Mouse (Mus musculus) adrenal gland, postnatal 25 days (tissue): ENCODE results near the gene Tepsin. TPM values are rescaled to one million over a fixed set of nuclear protein-coding genes. Genes with fewer than 3 reads are reported as not detected.

Experiments used
- DNase-seq: peaks from one replicate; pipeline ENCODE4 v3.0.0; 2021; ENCODE audit warnings: mixed read lengths
- long read RNA-seq: library from polyadenylated mRNA; stranded (forward); transcript quantifications from one replicate; pipeline ENCODE4 v2.0.0, GENCODE M21; 2021
- total RNA-seq: library from RNA; stranded (reverse); gene quantifications from 2 replicates; pipeline ENCODE4 v1.2.3, GENCODE M21; 2021

The Tepsin gene
- total RNA-seq = 17.1 and 18.1 TPM in 2 replicates
- long read RNA-seq, partial matches to known transcripts = 1 of 12 reads
- long read RNA-seq, other reads (novel, unspliced or antisense) = 8 of 12 reads

DNA sequence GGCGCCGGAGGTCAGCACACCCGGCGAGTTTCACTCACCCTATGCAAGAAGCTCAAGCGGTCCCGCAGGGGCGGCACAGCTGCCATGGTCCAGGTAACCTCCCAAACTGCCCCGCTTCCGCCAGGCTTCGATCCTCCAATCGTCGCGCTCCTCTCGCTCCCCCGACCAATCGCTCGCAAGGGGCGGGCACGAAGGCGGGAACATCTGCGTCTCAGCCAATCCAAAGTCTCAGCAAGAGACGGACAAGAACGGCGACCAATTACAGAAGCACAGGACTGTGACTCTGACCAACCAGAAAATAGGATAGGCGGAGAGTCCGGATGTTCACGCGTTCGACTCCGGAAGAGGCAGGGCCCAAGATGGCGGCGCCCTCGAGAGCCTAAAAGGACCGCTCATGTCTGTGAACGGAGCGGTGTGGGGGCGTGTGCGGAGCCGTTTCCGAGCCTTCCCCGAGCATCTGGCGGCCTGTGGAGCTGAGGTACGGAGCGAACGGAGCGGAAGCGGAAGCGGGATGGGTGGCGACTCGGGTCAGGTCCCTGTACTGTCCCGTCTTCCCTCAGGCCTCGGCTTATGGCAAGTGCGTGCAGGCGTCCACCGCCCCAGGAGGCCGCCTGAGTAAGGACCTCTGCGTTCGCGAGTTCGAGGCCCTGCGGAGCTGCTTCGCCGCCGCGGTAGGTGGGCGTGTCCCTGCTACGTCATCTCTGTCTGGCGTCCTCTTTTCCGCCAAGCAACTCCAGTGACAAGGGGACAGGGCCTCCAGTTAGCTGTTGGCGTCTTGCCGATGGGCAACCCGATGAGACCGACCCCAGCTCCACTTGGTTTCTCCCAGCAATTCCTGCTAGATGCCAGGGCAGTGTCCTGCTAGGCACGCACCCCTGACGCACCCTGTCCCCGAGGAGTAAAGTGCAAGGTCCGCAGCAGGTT lies at the start of gene Tepsin, which contains the start of gene Ndufaf8:
Tepsin (minus strand) TSS at position 144 of the 924 bp plus-strand sequence.
Ndufaf8 (plus strand) TSS at position 341 of the 924 bp plus-strand sequence.
- DNase-seq = peak; percentile 94

DNA sequence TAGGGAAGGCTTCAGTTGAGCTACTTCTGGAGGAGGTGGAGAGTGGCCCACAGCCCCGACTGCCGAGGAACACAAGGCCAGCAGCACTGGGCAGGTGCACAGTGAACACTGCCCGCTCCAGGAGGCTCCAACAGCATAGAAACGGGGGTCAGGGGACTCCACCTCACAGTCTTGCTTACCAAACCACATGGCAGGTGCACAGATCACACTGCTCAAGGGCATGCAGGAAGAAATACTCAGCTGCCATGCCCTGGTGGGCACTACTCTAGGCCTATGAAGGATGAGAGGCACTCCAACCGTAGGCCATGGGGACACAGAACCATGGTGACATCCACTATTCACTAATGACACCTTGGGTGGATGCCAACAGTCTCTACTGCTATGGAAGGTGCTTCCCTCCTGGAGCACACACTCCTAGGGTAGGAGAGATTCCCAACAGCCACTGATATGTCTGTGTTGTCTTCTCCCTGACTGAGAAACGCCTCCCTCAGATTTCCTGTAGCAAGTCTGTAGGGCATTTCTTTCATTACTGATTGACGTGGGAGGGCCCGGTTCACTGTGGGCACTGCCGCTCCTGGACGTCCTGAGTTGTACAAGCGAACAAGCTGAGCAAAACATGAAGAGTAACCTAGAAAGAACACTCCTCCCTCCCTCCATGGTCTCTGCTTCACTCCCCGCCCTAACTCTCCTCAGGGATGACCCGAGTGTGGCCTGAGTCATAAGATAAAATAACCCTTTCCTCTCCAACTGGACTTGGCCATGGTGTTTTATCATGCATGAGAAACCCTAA lies 45.4 kb upstream of the Tepsin start:
- DNase-seq = no peak

DNA sequence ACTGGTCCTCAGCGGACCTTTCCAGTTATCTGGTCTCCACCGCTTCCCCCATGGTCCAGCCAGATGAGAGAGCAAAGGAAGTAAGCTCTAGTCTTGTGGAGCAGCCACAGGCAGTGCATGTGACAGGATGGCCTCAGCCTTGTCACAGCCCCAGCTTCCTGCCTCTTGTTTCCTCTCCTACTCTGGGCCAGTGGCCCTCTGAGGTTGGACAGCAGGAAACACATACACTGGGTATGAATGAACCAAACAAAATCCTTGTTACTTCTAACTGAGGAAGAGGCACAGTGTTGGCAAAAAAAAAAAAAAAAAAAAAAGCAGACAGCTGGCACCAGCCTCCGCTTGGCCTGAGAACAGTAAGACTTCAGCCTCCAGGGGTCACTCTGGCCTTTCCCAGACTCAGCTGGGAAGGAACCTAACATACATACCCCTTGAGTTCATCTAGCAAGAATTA lies 44.1 kb upstream of the Tepsin start:
- DNase-seq = peak; percentile 38

DNA sequence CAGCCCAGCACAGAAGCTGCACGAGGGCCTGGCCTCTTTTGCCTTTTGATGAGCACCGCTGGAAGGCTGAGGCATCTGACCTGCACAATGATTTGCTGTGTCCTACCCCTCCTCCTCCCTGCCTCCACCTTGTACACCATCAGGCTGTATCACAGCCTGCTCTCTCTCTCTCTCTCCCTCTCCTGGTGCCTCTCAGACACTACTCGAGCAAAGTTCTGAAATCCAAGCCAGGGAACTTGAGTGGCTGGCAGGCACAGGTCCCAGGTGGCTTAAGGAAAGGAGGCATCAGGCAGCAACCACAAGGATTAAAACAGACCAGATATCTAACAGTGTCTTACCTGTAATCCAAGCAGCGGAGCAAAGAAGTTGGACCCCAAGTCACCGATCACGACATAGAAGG lies 41.7 kb upstream of the Tepsin start:
- no peak for DNase-seq

DNA sequence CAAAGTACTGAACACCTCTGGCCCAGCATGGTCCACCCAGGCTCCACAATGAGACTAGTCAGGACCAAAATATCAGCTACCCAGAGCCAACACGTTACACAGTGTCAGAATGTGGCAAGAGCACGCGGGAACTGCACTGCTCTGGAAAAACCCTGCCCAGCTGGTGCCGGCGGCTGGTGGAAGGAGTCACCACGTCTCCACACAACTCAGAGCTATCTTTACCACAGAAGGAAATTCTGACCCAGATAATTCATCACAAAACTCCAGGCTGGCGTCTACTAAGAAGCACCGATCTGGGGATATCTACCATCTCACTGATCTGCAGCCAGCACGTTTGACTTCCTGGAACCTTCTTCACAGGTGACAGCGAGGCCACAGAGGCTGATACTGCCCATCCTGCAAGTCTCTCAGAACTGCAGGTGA lies 40.8 kb upstream of the Tepsin start:
- no peak for DNase-seq

DNA sequence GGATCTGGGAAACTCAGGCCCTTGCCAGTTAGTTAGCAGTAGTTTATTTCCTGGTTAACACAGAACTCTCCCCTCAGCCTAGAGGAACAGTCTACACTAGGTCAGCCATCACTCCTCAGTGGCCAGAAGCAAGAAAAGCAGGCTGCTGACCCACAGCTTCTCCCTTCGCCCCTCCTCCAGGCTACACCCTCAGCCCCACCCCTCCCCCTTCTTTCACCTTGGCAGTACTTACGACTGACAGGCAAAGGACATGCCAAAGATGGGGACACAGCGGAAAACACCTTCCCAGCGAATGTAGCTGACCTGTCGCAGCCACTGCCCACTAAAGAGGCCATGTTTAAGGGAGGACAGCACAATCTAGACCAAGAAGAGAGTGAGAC lies 39.1 kb upstream of the Tepsin start:
- no peak for DNase-seq

DNA sequence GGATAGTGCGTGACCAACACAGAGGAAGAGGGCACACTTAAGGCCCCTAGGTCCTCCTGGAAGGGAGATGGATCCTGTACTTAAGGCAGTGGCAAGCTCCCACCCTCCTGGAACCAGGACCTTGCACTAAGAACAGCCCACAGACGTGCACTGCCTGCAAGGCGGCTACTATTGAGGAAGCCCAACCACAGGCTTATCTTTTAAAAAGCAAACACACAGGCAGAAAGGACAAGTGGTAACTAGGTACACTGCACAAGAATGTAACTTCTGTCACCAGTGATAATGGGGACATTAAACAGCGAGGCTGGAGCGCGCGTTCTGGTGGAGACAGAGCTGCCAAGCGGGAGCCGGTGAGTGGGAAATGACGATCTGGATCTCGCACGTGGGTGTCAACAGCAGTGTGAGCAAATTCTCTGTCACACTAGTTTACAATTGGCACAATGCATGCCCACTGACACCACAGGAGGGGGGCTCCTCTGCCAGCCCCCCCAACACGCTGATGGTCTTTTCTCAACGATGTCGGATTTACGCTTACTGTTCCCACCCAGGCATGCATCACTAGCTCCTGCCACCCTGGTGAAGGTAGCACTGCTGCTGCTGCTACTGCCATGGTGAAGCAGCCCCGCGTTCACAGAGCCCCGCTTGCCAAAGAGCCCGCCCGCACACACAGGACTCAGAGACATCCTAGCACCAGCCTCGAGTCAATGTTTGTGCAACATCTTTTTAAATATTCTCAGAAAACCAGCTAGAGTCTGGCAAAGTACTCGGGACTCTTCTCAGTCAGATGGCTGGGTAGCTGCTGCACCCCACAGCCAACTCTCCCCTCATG lies 38.5 kb upstream of the Tepsin start:
- no peak for DNase-seq

DNA sequence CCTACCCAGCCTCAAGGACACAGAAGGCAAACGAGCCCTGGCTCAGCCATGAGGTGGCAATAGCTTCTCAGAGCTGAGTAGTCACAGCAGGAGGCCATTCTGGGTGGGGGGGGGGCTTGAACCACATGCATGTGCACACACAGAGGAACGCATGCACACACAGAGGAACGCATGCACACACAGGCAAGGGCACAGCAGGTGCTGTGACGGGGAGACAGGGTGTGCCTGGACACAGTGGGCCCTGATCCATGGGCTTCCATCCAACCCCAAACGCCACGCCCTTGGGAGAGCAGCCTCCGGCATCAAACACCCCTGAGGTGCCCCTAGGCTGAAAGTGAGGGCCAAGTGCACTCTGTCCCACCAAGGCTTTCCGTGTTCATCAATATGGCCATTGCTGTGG lies 37.7 kb upstream of the Tepsin start:
- DNase-seq = no peak

DNA sequence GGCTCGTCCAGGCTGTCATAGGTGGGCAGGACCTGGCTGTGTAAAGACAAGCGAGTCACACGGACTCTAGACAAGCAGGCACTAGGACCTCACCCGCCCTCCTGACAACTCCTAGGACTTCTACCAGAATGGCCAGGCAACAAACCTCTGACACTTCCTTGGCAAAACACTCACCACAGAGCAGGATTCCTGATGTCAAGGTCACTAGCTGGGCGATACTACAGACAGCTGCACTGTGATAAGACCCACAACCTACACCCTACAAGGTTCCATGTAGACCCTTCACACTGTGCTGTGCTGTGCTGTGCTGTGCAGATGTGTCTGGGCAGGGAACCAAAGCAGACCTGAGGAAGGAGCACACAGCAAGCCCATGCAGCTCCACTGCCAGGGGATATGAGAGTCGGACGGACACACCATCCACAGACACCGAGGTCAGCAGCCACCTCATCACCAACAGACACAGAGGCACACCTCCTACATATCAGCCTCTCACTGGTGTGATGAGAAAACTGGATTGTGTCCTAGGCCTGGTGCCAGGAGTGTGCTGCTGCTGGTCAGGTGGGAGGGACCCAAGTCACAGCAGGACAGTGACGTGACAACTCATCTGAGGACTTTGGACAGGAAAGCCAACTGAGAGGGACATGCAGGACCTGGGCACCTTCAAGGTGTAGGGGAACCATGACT lies 36.5 kb upstream of the Tepsin start:
- no peak for DNase-seq

DNA sequence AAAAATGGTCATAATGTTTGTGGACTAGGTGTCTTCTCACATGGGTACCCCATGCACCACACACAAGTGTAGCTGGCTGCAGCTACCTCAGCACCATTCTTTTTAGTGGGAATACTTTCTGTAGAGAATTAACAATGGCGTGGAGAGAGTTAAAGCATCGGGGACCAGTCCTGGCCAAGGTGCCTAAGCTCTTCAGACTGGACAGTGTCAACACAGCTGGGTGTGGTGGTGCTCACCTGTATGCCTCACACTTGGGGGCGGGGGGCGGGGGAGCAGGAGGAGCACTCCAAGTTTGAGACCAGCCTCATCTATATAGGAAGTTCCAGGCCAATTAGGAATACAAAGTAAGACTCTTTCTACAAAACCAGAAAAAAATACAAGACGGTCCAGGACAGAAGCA lies 35.6 kb upstream of the Tepsin start:
- DNase-seq = no peak

DNA sequence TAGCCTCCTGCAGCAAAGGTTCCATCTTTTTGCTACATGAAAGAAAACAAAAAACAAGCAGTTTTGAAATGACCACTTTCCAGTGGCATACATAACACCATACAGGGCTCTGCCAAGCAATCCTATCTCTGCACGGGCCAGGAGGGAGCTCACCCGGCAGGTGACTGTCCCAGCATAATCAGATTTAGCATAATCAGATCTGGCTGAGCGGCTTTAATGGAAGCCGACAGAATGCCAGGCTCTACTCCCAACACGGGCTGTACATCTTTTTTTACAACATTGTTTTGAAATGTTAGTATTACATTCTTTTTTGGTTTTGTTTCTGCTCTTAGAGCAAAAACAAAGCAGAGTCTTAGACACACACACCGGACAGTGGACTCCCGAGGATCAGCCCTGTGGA lies 30.8 kb upstream of the Tepsin start:
- no peak for DNase-seq

DNA sequence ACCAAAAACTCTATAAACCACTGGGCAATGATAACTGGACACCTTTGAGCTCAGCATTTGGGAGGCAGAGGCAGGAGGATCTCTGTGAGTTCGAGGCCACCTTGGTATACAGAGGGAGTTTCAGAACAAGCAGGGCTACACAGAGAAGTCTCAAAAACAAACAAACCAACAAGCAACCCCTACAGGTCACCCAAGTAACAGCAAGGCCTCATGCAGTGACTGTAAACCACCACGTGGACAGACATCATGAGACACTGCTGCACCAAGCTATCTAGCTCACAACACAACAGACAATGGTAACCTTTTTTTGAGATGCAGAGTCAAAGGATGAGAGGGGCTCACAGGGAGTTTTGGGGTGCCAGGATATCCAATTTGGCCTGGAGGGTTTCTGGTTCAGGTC lies 28.3 kb upstream of the Tepsin start:
- no peak for DNase-seq

DNA sequence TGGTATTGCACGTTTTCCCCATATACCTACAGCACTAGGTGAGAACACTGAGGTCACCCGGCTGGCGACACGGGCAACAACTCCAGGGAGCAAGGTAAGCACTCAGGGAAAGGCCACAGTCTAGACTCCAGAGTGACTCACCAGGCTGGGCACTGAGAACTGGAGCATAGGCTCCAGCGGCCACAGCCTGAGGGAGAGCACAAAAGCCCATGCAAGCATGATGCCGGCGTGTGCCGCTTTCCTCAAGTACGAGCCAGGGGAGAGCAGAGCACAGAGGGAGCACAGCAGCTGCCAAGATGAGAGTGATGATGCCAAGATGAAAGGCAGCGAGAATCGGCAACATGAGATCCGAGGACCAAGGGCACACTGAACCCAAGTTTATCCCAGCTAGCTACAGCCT lies 23.6 kb upstream of the Tepsin start:
- peak; percentile 50 for DNase-seq

DNA sequence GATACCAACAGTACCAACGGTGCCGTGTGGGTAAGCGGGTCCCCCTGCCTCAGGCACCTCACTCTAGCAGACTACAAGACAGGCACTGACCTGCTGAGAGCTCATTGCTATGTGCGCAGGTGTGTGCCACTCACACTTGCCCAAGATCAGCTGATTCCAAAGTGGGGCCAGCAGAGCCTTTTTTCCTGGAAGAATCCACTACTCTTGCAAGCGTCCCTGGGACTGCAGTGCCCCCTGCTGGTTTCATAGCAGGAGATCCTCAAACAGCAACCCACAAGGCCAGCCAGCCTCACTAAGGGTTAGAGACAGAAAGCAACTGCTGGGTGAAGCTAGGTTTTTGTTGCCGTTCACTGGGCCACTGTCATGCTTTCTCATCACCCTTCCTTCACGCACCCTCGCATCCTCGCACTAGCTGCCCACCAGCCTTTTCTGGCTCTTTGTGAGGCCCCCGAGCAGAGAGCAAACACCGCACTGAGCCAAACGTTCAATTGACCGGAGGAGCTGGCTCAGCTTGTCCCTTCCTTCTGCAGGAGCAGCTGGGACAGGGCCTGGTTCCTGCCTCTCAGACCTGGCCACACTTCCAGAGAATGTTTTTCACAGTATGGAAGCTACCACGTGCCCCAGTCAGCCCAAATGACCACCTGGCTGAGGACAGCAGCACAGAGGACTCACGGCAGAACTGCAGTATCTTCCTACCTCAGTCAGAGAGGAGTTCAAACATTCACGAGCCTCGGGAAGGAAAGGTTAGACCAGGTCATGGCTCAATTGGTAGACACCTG lies 22.3 kb upstream of the Tepsin start:
- DNase-seq = peak; percentile 76

DNA sequence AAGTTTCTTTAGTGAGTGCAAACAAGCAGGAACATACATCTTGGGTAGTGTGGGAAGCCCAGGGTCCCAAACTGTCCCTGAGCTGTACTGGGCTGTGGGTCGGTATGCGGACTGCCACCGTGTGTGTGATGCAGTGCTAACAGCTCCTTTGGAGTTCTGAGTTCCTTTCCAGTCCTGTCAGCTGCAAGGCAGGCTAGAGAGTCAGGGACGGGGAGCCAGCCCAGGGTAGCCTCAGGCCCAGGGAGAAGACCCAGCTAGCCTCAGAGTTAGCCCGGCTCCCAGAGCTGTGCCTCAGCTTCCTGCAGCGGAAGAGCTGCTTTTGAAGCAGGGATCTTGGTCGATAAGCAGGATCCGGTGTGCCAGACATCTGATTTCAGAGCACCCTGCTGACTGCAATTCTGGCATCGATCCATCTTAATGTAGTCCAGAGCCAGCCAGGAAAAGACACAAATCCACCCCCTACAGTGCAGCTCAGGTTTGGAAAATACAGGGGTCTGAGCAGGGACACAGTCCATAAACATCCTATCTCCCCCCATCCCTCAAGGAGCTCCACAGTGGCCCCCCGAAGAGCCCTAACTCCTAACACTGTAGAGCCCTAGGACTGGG lies 21.5 kb upstream of the Tepsin start:
- DNase-seq = no peak

DNA sequence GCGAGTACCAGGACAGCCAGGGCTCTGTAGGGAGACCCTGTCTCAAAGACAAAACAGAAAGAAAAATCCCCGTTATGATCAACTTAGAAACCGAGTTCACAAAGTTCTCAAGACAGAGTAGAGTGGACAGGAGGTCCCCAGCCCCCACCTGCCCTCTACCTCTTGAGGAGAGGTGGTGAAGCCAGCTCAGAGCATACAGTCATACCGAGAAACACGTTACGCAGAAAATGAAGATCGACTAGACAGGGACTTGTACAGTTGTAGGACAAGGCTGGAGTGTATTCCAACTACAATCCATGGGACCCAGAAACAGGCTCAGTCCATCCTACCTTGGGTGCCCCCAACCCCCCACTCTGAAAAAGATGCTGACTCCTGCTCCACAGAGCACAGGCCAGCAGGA lies 20.6 kb upstream of the Tepsin start:
- no peak for DNase-seq

DNA sequence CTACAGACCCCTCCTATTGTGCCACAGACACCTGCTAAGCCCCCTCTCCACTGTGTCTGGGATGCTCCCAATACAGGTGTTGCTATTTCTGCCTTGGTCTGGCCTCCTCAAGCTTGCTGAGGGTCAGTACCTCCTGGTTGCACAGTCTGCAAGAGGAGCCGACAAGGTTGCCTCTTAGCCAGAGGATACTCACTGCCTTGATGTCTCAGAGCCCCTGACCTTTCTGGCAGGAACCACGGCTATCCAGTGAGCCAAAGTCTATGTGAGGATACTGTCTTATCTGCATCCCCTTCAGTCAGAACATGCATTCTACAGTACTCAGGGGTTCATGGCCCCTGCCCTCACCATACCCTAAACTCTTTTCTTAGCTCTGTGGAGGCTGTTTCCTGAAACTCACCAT lies 19.1 kb upstream of the Tepsin start:
- DNase-seq = no peak

DNA sequence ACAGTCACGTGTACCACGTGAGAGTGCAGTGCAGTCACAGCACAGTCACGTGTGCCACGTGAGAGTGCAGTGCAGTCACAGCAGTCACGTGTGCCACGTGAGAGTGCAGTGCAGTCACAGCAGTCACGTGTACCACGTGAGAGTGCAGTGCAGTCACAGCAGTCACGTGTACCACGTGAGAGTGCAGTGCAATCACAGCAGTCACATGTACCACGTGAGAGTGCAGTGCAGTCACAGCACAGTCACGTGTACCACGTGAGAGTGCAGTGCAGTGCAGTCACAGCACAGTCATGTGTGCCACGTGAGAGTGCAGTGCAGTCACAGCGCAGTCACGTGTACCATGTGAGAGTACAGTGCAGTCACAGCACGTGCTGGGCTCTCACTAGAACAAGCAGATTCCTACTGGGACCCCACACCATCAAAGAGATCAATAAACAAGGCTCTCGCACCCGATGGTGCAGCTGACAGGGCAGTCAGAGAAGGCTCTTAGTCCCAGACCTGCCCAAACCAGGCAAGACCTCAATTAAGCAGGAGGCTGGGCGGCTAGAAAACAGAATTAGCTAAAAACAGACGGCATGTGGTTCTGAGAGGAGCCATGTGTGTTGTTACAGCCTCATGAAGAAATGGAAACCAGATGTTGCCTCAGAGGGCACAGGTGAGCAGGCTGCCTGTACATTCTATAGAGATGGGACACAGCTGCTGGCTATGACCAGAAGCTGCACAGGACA lies 16.1 kb upstream of the Tepsin start:
- DNase-seq = no peak

DNA sequence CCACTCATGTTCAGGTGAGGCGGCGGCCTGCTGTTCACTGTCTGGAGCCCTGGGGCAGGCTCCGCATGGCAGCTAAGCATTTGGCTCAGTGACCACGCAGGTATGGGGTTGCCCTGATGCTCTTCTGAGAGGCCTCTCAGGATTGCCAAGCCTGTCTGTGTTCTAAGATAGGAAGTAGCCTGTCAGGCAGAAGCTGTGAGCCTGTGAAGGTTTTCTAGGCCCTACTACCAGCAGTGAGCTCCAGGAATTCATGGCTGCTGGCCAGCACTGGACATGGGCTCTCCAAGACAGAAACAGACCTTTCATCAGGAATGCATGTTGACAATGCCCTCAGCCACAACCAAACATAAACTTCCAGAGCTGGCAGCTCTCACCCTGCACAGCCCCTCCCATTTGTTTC lies 13.6 kb upstream of the Tepsin start:
- no peak for DNase-seq

DNA sequence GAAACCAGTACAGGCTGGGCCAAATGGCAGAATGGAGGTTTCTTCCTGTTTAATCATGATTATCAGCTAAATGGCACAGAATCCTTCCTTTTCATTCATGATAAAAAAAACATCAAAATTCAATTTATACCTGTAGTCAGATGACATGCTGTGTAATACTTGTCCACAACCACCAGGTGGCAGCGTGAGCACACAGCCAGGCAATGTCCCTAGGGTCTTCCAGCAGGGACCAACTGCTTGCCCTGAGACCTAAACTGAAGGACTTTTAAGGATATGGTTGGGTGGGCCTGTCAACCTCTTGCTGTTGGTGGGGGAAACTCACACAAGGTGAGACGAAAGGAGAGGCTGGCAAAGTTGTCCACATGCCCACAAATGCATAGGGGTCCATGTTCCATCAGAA lies 12.5 kb upstream of the Tepsin start:
- peak; percentile 62 for DNase-seq
